Mouse (Mus musculus): ENCODE measurements around the gene Rps28. TPM values are rescaled to one million over a fixed set of nuclear protein-coding genes. Genes with fewer than 3 reads are reported as not detected.
"Not testable (repeated sequence)": the region's sequence is repeated elsewhere in the genome, so short reads cannot be mapped to it uniquely, and the experiment has no call there.

The Rps28 gene
- polyA plus RNA-seq (2021), result 1,207 TPM

GRCm38 (mm10) chr17:33824084-33824996, at the start of gene Rps28, which contains the start of gene Ndufa7:
TSS of gene Rps28 (minus strand) at chr17:33824562.
TSS of gene Ndufa7 (plus strand) at chr17:33824572.
- CTCF ChIA-PET, result interaction anchor here (1.0 kb wide), 1 partner anchor 11 kb away, joined by 3 read pairs; no protein-coding TSS in a partner anchor
- no peak for TF ChIP-seq CTCF (IDR thresholded peaks at IDR 0.05)
- in situ Hi-C loops (cut with MboI; ENCODE audit: low pct_unique_long_range_greater_than_20kb), result loop anchor here (10.0 kb wide), 1 partner anchor 290 kb away; no protein-coding TSS in a partner anchor
- ATAC-seq (peak; percentile 76), DNase-seq (ENCODE audit: low read depth, low spot score) (peak; percentile 84)
- no peaks in the 10 kb centered on the region for H3K27me3 ChIP-seq
- POLR2A ChIA-PET, result interaction anchor here (0.6 to 3.0 kb wide), 5 partner anchors 10 to 123 kb away, joined by 3 to 11 read pairs (median 6); partner anchors contain the start of gene Cd320

GRCm38 (mm10) chr17:33873537-33873936, 49.2 kb upstream of the Rps28 start, which contains the start of gene Gm7029:
TSS of gene Gm7029 (plus strand) at chr17:33873837.
- CTCF ChIA-PET; in situ Hi-C loops (cut with MboI; ENCODE audit: low pct_unique_long_range_greater_than_20kb); DNase-seq (ENCODE audit: low read depth, low spot score); ATAC-seq; POLR2A ChIA-PET; H3K27me3 ChIP-seq: not testable (repeated sequence)

GRCm38 (mm10) chr17:33865330-33866030, 41.1 kb upstream of the Rps28 start:
- no peaks in the 10 kb centered on the region for H3K27me3 ChIP-seq
- in situ Hi-C loops (cut with MboI; ENCODE audit: low pct_unique_long_range_greater_than_20kb), result no loop called here
- CTCF ChIA-PET, result interaction anchor here (0.9 to 1.5 kb wide), 4 partner anchors 9 to 24 kb away, joined by 3 to 4 read pairs (median 3); no protein-coding TSS in a partner anchor
- POLR2A ChIA-PET, result no interaction called here
- TF ChIP-seq CTCF (IDR thresholded peaks at IDR 0.05), result peak; percentile 75
- peak; percentile 51 for ATAC-seq
- DNase-seq (ENCODE audit: low read depth, low spot score), result peak; percentile 10

GRCm38 (mm10) chr17:33857816-33858215, 33.5 kb upstream of the Rps28 start:
- H3K27me3 ChIP-seq, result no peaks in the 10 kb centered on the region
- CTCF ChIA-PET, result no interaction called here
- in situ Hi-C loops (cut with MboI; ENCODE audit: low pct_unique_long_range_greater_than_20kb), result no loop called here
- no peak for DNase-seq (ENCODE audit: low read depth, low spot score)
- POLR2A ChIA-PET, result no interaction called here
- no peak for TF ChIP-seq CTCF (IDR thresholded peaks at IDR 0.05)
- no peak for ATAC-seq

GRCm38 (mm10) chr17:33851331-33851730, 27.0 kb upstream of the Rps28 start:
- no peak for TF ChIP-seq CTCF (IDR thresholded peaks at IDR 0.05)
- no peak for DNase-seq (ENCODE audit: low read depth, low spot score)
- no peak for ATAC-seq
- ChIA-PET POLR2A (no interaction called here), CTCF (no interaction called here)
- in situ Hi-C loops (cut with MboI; ENCODE audit: low pct_unique_long_range_greater_than_20kb), result no loop called here
- no peaks in the 10 kb centered on the region for H3K27me3 ChIP-seq

GRCm38 (mm10) chr17:33848139-33848538, 23.8 kb upstream of the Rps28 start:
- in situ Hi-C loops (cut with MboI; ENCODE audit: low pct_unique_long_range_greater_than_20kb), result no loop called here
- POLR2A ChIA-PET, result no interaction called here
- DNase-seq (ENCODE audit: low read depth, low spot score) (no peak), ATAC-seq (no peak)
- CTCF ChIA-PET, result no interaction called here
- H3K27me3 ChIP-seq, result no peaks in the 10 kb centered on the region
- no peak for TF ChIP-seq CTCF (IDR thresholded peaks at IDR 0.05)

- ChIA-PET POLR2A (interaction anchor here (0.6 to 1.8 kb wide), 2 partner anchors 9 to 19 kb away, joined by 4 to 6 read pairs; partner anchors contain the start of genes Ndufa7 and Rps28), CTCF (interaction anchor here (0.9 to 1.3 kb wide), 2 partner anchors 8 to 21 kb away, joined by 3 read pairs; no protein-coding TSS in a partner anchor)
- no peaks in the 10 kb centered on the region for H3K27me3 ChIP-seq
- in situ Hi-C loops (cut with MboI; ENCODE audit: low pct_unique_long_range_greater_than_20kb), result no loop called here
- DNase-seq (ENCODE audit: low read depth, low spot score) (no peak), ATAC-seq (no peak)
- TF ChIP-seq CTCF (IDR thresholded peaks at IDR 0.05), result no peak
Observed at GRCm38 (mm10) chr17:33844196-33844595, 19.8 kb upstream of the Rps28 start.

- in situ Hi-C loops (cut with MboI; ENCODE audit: low pct_unique_long_range_greater_than_20kb), result no loop called here
- no peaks in the 10 kb centered on the region for H3K27me3 ChIP-seq
- DNase-seq (ENCODE audit: low read depth, low spot score) (peak; percentile 61), ATAC-seq (peak; percentile 92)
- POLR2A ChIA-PET, result interaction anchor here (0.9 to 1.8 kb wide), 2 partner anchors 13 to 18 kb away, joined by 3 to 6 read pairs; partner anchors contain the start of genes Ndufa7 and Rps28
- CTCF ChIA-PET, result interaction anchor here (0.6 to 1.3 kb wide), 2 partner anchors 9 to 17 kb away, joined by 3 read pairs; no protein-coding TSS in a partner anchor
- no peak for TF ChIP-seq CTCF (IDR thresholded peaks at IDR 0.05)
Observed at GRCm38 (mm10) chr17:33842966-33843795, 18.8 kb upstream of the Rps28 start, which contains the start of gene Cd320. TSS of gene Cd320 (plus strand) at chr17:33843091.

- POLR2A ChIA-PET, result interaction anchor here (1.2 kb wide), 1 partner anchor 13 kb away, joined by 3 read pairs; the partner anchor contains the start of gene Cd320
- in situ Hi-C loops (cut with MboI; ENCODE audit: low pct_unique_long_range_greater_than_20kb), result loop anchor here (5.0 to 10.0 kb wide), 2 partner anchors 295 to 387 kb away; no protein-coding TSS in a partner anchor
- no peak for TF ChIP-seq CTCF (IDR thresholded peaks at IDR 0.05)
Observed at GRCm38 (mm10) chr17:33829561-33829960, 5.2 kb upstream of the Rps28 start.

More at GRCm38 (mm10) chr17:33829561-33829960, 5.2 kb upstream of the Rps28 start:
- no peak for ATAC-seq
- no peaks in the 10 kb centered on the region for H3K27me3 ChIP-seq
- DNase-seq (ENCODE audit: low read depth, low spot score), result no peak
- CTCF ChIA-PET, result interaction anchor here (1.2 to 4.6 kb wide), 3 partner anchors 11 to 51 kb away, joined by 3 to 18 read pairs (median 4); no protein-coding TSS in a partner anchor

All from Patski (cell line).